Mouse (Mus musculus) ES-Bruce4 (cell line): ENCODE results near the gene Dpy30.

Source experiments
- CTCF ChIP-seq: IDR thresholded peaks from one replicate; pipeline ENCODE4 v1.8.1; 2011; ENCODE audit warnings: low read depth, low read length
- EP300 ChIP-seq: IDR thresholded peaks from 2 replicates; pipeline ENCODE4 v1.6.1; 2011; ENCODE audit warnings: low read depth, low read length; ENCODE audit not compliant: insufficient read depth

GRCm38 (mm10) chr17:74290869-74291268 is 32.9 kb downstream of the Dpy30 start:
- TF ChIP-seq CTCF, result no peak
- TF ChIP-seq EP300, result no peak
